Mouse (Mus musculus): ENCODE results near the gene Ttyh2.

Gene Ttyh2

GRCm38 (mm10) chr11:114764820-114765818, 89.9 kb downstream of the Ttyh2 start, which contains the start of gene Kif19a:
TSS of gene Kif19a (plus strand) at chr11:114765388.
- DNase-seq (ENCODE audit: low spot score) = peak; percentile 71

- no peak for DNase-seq (ENCODE audit: low spot score)
These were observed 94.7 kb downstream of the Ttyh2 start for GRCm38 (mm10) chr11:114769911-114770310.
